Mouse (Mus musculus) kidney, postnatal 4 days (tissue): ENCODE results near the gene Emc4.

Experiments used
- DNase-seq, 2 experiments: peaks; one replicate each; pipeline ENCODE4 v3.0.0; 2021; ENCODE audit warnings: mixed read lengths in 2 of 2

Gene Emc4

DNA sequence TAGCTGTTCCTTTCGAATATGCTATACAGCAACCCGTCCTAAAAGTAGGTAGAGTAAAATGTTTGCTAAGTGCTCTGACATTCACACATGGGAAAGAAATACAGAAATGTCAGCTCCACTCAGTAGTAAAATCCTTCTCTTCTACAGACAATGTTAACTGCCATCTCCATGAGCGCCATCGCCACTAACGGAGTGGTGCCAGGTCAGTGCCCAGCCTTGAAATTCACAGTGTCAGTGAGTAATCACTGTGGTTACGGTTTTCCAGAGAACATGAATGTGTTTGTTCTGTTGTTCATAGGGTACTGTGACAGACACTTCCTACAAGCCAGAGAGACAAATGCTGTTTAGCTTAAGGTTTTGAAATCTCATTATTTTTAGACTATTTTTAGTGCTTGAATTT lies 30.6 kb downstream of the Emc4 start:
- DNase-seq: no peak

DNA sequence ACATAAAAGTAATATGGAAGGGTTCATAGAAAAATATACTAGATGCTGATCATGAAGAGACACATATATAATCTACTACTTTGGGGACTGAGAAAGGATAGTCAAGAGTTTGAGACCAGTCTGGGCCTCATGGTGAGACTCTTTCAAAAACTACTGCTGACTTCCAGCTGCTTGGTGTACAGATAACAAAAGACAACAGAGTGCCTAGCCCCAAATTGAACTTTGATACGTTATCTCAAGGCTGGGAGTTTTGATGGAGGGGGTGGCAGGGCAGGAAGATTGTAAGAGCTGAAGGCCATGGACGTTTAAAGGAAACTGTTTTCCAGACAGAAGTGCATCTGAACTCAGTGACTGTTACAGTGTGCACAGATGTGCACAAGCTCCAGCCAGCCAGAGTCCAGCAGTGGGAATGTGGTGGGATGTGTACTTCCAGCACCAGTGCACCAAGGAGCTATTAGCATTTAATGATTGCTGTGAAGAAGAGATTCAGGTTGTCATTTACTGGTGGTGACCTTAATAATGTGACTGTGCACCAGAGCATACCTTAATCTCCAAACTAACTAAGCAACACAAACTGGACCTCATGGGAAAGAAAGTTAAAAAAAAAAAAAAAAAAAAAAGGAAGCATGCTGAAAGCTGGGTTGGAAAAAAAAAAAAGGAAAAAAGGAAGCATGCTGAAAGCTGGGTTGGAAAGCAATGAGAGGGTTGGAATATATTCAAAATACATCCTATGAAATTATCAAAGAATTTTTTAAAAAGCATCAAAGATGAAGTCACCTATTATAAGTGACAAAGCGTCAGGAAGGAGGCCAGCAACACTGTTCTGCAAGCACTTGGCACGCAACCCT lies 35.6 kb downstream of the Emc4 start:
- DNase-seq: peak in 1 of 2 experiments; percentile 5

DNA sequence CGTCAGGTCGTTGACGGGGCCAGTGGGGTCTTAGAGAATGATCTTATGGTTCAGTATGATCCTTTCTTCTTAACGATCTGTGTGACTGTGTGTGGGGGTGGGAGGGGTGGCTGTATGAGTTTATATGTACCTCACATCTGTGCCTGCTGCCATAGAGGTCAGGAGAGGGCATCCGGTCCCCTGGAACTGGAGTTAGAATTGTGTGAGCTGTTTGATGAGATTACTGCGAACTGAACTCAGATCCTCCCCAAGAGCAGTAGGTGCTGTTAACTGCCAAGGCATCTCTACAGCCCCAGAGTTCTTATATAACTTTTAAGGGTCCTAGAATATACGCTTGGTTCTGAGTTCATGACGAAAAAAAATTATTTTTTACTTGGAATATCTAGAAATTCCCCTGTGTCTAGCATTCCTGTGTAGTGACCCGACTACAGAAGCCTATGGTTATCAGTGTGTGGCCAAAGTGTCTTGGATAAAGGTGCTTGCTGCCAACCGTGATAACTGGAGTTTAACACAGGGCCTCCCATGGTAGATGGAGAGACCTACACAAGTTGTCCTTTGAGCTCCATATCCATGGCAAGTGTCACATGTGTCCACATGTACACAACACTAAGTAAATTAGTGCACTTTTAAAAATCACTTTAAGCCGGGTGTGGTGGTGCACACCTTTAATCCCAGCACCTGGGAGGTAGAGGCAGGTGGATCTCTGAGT lies 39.6 kb downstream of the Emc4 start:
- no peak for DNase-seq

DNA sequence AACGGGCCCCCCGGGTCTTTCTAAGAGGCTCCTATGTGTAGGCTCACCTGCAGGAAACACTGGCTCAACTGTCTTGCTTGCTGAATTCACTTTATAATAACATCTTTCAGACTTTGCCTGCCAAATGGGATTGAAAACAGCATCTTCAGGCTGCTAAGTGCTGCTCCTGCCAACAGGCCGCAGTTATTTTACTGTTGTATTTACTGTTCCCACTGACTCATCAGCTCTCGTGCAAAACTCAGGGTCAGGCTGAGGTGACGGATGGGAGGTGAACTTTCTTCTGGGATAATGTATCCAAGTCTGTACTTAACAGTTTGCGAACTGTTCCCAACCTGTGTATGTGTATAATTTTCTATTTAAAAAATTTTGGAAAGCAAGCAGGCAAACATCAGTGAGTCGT lies 48.9 kb downstream of the Emc4 start:
- DNase-seq: no peak

DNA sequence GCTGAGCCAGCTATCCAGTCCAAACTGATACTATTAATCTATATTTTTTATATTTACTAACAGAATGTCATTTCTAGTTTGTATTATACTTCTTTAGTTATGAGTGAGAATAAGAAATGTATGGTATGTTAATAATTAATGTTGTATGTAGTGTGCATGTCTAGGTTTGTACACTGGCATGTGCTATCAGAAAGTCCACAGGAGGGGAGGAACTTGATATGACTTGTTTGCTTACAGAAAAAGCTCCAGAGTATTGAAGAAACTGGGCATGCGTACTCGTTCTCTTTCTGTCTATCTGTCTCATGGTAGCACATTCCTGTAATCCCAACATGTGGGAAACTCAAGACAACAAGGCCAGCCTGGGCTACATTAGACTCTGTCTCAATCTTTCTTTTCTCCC lies 49.6 kb downstream of the Emc4 start:
- DNase-seq: no peak

DNA sequence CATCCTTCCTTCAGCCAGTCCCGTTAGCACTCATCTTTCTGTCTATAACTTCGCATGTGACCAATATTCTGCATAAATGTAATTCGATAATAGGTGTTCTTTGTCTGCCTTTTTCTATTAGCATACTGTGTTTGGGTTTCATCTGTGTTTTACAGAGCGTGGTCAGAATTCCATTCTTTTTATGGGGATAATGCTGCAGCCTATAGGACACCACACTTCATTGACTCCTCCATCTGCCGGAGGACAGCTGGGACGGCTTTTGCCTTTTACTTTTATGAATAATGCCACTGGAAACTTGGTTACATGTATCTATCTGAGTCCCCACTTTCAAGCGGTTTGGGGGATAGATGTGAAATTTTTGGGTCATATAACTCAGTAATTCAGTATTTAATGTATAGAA lies 52.2 kb downstream of the Emc4 start:
- DNase-seq: no peak
